Mouse (Mus musculus) Patski (cell line): ENCODE measurements around the gene Nob1. TPM values are rescaled to one million over a fixed set of nuclear protein-coding genes. Genes with fewer than 3 reads are reported as not detected.

Experiments
- ATAC-seq: fragments of 100-300 bp; one replicate; pipeline ENCODE4 v1.8.0; 2021
- CTCF ChIA-PET: fragments of 350-600 bp; sonication (Branson Sonifier 250); formaldehyde crosslinking; loops from one replicate; lab custom pipeline; 2022; ENCODE audit warnings: inconsistent platforms; lab: Charles Lee
- POLR2A ChIA-PET: fragments of 350-600 bp; sonication (Branson Sonifier 250); formaldehyde crosslinking; loops from one replicate; lab custom pipeline; 2022; ENCODE audit warnings: antibody characterized with exemption, inconsistent platforms; lab: Charles Lee
- DNase-seq: peaks from one replicate; pipeline ENCODE4 v3.0.0-alpha.2; 2011; ENCODE audit warnings: low read depth, low spot score
- H3K27me3 ChIP-seq: fragments of 371-371 bp; one replicate; pipeline ENCODE4 v1.5.1; 2021
- CTCF ChIP-seq: fragments of 100-300 bp; IDR thresholded peaks from one replicate; pipeline ENCODE4 v1.5.1; 2021
- in situ Hi-C: fragments of 300-500 bp; cut with MboI; formaldehyde crosslinking; loops from 3 replicates; pipeline ENCODE4 v1.11.1; 2018; ENCODE audit warnings: low pct_unique_long_range_greater_than_20kb, mixed read lengths
- polyA plus RNA-seq: library from polyadenylated mRNA; unstranded; gene quantifications from one replicate; pipeline ENCODE4 v1.2.3, GENCODE M21; 2021

Nob1 gene
- polyA plus RNA-seq, 1 experiment from 2014 or later = 42.1 TPM

DNA sequence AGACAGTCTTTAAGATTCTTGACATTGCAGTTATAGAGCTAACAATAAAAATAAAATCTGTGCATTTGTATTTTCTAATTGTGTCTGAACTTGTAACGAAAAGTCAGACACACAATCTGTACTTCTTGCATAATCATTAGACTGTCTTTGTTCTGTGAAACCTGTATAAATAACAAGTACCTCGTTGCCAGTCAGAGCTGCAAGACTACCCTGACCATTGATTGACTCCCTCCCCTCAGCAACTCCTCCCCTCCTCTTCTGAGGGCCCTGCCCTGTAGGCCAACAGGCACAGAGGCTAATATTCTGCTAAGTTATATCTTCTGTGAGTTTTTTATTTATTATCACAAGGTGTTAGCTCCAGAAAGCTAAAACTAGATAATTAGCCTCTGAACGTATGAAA lies 18.9 kb downstream of the Nob1 start:
- ATAC-seq (no peak), DNase-seq (no peak)
- no peaks in the 10 kb centered on the region for H3K27me3 ChIP-seq
- TF ChIP-seq CTCF = no peak
- CTCF ChIA-PET = interaction anchor here (0.8 to 1.9 kb wide), 3 partner anchors 12 to 19 kb away, joined by 3 to 6 read pairs (median 6); no protein-coding TSS in a partner anchor
- in situ Hi-C loops = no loop called here
- POLR2A ChIA-PET = no interaction called here

DNA sequence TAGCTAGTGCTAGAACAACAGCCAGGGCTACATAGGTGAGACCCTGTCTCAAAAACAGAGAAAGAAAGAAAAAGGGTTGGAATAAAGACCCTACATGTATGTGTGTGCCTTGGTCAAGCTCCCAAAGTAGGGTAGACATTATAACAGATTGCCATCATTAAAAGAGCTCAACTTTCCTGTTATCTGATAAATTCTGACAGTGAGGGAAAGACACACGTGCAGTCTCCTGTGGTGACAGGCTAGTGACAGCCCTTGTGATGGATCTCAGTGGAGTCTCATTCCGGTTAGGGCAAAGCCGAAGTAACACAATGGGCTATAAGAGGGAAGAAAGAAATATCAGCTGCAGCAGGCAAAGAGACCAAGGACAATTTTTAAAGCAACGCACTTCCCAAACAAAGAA lies 20.8 kb downstream of the Nob1 start:
- DNase-seq (no peak), ATAC-seq (no peak)
- no peaks in the 10 kb centered on the region for H3K27me3 ChIP-seq
- no peak for TF ChIP-seq CTCF
- CTCF ChIA-PET = interaction anchor here (1.2 to 1.9 kb wide), 3 partner anchors 10 to 18 kb away, joined by 3 to 6 read pairs (median 6); no protein-coding TSS in a partner anchor
- in situ Hi-C loops = no loop called here
- POLR2A ChIA-PET = no interaction called here

DNA sequence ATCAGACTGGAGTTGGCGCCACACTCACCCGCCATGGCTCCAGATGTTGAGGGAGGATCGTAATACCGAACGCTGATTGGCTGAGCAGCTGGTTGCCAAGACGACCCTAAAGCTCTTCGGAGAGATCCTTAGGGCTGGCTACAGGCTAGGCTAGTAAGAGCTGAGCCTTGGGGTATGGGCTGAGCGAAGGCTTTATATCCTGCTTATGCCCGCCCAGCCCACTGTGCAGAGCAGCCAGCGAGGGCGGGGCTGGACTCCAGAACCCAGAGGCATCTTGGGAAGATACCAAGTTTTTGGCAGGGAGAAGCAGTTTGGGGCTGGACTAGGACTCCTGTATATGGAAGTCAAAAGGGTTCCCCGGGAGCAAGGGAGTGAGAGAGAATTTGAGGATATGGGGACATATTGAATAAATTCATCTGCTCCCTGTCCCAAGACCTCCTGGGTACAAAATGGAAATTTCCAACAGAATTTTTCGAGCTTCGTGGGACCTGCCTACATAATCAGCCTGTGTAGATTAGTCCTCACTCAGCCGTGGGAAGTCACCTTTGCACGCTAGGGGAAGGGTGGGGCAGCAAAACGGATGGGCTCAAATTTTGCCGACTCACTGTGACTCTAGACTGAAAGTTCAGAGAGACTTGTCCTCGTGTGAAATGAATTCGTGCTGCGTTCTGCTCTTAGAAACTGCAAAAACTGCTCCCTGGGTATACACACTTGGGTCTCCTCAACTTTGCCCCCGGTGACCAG lies 21.6 kb downstream of the Nob1 start, which contains the start of gene Nqo1:
Gene Nqo1, minus strand, starts transcription at position 169 of the 744 bp plus-strand sequence.
- no peak for ATAC-seq

DNA sequence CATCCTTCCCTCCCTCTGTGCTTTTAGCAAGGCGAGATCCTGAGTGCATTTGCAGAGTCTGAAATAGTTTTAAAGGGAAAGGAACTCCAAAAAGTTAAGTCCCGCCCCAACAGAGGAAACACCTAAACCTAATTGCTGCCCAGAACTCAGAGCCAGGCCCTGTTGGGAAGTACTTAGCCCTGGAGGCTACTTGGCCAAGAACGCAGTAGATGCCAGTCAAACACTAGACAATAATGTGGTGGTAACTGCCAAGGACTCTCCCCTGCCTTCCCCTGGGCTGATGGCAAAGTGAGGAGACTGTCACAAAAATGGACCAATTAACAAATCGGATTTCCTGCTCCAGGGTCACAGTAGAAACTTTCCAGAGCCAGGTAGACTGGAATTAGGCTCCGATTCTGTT lies 23.0 kb downstream of the Nob1 start:
- ATAC-seq (no peak), DNase-seq (no peak)
- TF ChIP-seq CTCF = no peak
- POLR2A ChIA-PET = no interaction called here
- no peaks in the 10 kb centered on the region for H3K27me3 ChIP-seq
- in situ Hi-C loops = no loop called here
- CTCF ChIA-PET = interaction anchor here (0.9 to 2.2 kb wide), 3 partner anchors 10 to 13 kb away, joined by 3 to 6 read pairs (median 4); no protein-coding TSS in a partner anchor

More for the DNA sequence above, 21.6 kb downstream of the Nob1 start, which contains the start of gene Nqo1:
- no peak for DNase-seq
- TF ChIP-seq CTCF = no peak
- POLR2A ChIA-PET = no interaction called here
- no peaks in the 10 kb centered on the region for H3K27me3 ChIP-seq
- in situ Hi-C loops = no loop called here
- CTCF ChIA-PET = interaction anchor here (1.5 kb wide), 1 partner anchor 13 kb away, joined by 4 read pairs; no protein-coding TSS in a partner anchor

DNA sequence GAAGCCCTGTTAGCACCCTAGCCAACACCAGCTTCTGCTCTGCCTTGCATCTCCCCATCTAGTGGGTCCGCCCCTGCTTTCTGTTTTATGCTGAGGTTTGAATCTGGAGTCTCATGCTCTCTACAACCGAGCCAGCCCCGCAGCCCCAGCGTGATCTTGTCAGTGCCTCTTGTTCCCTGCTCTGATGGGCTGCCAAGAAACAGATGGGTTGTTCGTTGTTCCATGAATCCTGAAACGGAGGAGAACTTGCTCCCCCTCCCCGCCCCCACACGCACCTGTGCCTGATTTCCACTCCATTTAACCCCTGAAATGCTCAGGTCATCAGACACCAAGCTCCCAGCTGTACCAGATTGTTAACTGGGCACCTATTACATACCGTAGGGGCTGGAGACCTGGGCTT lies 25.4 kb downstream of the Nob1 start:
- DNase-seq (no peak), ATAC-seq (no peak)
- TF ChIP-seq CTCF = no peak
- ChIA-PET POLR2A (no interaction called here), CTCF (interaction anchor here (2.7 kb wide), 1 partner anchor 13 kb away, joined by 6 read pairs; no protein-coding TSS in a partner anchor)
- in situ Hi-C loops = no loop called here
- no peaks in the 10 kb centered on the region for H3K27me3 ChIP-seq

DNA sequence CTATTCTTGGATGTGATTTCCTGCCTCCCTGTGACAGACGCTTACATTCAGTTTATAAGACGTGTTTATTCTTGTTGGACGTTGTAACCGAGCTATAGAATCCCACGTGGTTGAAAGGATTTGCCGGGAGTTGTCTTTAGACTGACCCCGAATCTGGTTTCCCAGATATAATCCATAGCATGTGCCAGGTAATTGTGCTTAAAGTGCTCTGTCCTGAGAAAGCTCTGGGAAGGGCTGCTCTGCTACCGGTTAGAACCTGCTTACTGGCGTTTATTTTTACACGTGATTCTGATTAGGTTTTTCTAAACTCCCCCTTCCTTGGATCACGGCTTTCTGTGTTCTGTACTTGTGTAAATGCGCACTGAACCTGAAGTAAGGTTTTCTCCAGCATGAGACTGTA lies 27.2 kb downstream of the Nob1 start:
- no peaks in the 10 kb centered on the region for H3K27me3 ChIP-seq
- DNase-seq = no peak
- in situ Hi-C loops = no loop called here
- TF ChIP-seq CTCF = no peak
- CTCF ChIA-PET = no interaction called here
- POLR2A ChIA-PET = no interaction called here
- no peak for ATAC-seq

DNA sequence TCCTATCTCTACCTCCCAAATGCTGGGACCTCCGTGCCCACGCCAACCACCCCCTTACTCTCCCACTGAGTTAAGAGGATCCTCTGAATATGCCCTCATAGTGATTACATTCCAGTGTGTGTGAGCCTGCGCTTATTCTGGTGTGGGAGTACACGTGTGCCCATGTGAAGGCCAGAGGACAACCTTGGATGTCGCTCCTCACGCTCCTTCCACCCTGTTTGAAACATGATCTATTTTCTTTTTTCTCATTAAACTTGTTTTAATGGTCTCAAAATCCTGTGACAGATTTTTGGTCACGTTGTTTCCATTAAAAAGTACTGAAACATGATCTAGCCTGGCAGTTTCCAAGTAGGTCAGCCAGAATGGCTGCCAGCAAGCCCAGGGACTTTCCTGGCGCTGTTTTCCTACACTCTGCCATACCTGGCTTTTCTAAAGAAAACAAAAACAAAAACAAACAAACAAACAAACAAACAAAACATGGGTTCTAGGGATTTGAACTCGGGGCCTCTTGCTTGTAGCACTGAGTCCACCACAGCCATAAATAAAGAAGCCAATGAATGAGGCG lies 28.7 kb downstream of the Nob1 start:
- ATAC-seq (no peak), DNase-seq (no peak)
- ChIA-PET POLR2A (no interaction called here), CTCF (no interaction called here)
- in situ Hi-C loops = no loop called here
- H3K27me3 ChIP-seq = no peaks in the 10 kb centered on the region
- no peak for TF ChIP-seq CTCF

DNA sequence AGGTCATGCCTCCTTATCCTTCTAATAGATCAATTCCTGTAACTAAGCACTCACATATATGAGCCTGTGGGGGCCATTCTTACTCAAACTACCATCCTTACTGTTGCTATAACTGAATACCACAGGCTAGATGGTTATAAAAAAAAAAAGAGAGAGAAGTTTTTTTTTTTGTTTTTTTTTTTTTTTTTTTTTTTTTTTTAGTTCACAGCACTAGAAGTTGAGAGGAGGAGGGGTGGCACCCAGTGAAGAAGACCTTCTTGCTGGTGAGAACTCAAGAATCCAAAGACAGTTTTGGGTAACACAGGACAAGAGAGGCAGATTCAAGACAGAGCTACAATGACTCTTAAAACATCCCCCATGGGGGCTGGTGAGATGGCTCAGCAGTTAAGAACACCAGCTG lies 29.5 kb downstream of the Nob1 start:
- H3K27me3 ChIP-seq = no peaks in the 10 kb centered on the region
- POLR2A ChIA-PET = no interaction called here
- no peak for DNase-seq
- in situ Hi-C loops = no loop called here
- CTCF ChIA-PET = interaction anchor here (0.9 to 2.2 kb wide), 2 partner anchors 9 to 26 kb away, joined by 3 to 6 read pairs; no protein-coding TSS in a partner anchor
- ATAC-seq = no peak
- TF ChIP-seq CTCF = no peak

DNA sequence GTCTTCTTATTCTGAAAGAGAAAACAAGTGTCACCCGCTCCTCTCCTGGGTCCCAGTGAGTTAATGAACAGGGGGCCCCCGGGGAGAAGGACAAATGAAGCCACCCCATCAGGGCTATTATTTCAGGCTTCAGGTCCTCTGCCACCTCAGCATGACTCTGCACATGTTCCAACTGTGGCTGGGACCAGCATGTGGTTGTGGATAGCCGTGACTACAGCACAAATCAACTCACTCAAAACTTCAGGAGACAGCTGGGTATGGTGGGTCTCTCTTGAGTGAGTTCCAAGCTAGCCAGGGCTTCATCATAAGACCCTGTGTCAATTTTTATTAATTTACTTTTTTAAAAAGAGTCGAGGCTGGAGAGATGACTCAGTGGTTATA lies 33.7 kb downstream of the Nob1 start:
- ChIA-PET CTCF (no interaction called here), POLR2A (no interaction called here)
- no peak for DNase-seq
- in situ Hi-C loops = no loop called here
- no peak for TF ChIP-seq CTCF
- ATAC-seq = no peak
- no peaks in the 10 kb centered on the region for H3K27me3 ChIP-seq

DNA sequence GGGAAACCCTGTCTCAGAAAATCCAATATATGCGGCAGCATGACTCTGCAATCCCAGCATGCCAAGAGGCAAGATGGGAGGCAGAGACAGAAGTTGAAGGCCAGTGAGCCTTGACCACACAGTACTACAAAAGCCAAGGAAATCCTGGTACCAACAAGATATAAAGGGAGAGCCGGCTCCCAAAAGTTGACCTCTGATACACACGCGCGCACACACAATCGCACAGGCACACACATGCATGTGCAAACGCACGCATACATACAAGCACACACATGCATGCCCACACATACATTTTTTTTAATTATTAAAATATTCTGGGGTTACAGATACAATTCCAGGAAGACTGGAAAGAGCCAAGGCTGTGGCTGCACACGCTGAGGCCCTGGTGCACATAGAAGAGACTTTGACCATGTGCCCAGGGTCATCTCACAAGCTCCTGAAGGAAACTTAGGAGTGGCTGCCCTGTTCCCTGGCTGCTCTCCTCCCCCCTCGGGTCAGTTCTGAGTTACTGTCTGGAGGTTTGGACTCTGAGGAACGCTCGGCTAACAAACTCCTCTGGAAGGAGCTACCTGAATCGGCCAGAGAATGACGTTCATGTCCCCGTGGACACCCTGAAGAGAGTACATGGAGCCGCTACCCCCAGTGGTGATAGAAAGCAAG lies 34.2 kb downstream of the Nob1 start:
- H3K27me3 ChIP-seq = no peaks in the 10 kb centered on the region
- DNase-seq (no peak), ATAC-seq (no peak)
- in situ Hi-C loops = no loop called here
- ChIA-PET CTCF (interaction anchor here (0.8 to 1.2 kb wide), 2 partner anchors 12 to 17 kb away, joined by 3 to 4 read pairs; partner anchors contain the start of gene Nqo1), POLR2A (no interaction called here)
- no peak for TF ChIP-seq CTCF
